Mouse (Mus musculus) embryonic facial prominence, embryonic 15.5 days (tissue): Measurements from ENCODE around the gene Cga. TPM values are rescaled to one million over a fixed set of nuclear protein-coding genes. Genes with fewer than 3 reads are reported as not detected.
"Not testable (repeated sequence)": the region's sequence is repeated elsewhere in the genome, so short reads cannot be mapped to it uniquely, and the experiment has no call there.

ENCODE experiments used
- ATAC-seq: fragments of 200-750 bp; cut with Nextera tagmentation; 2 replicates; pipeline ENCODE4 v1.8.0; 2017; ENCODE audit warnings: low read depth, moderate TSS enrichment; ENCODE audit not compliant: insufficient number of reproducible peaks, low FRiP score, low TSS enrichment
- H3K27ac ChIP-seq: fragments of 300-500 bp; sonication (generic); replicated peaks from 2 replicates; pipeline ENCODE4 v1.5.1; 2015; ENCODE audit warnings: mild to moderate bottlenecking, inconsistent platforms
- H3K27me3 ChIP-seq: fragments of 300-500 bp; sonication (generic); 2 replicates; pipeline ENCODE4 v1.6.1; 2015; ENCODE audit warnings: inconsistent platforms
- H3K36me3 ChIP-seq: fragments of 300-500 bp; sonication (generic); 2 replicates; pipeline ENCODE4 v1.6.1; 2015; ENCODE audit warnings: mild to moderate bottlenecking, inconsistent platforms
- H3K4me1 ChIP-seq: fragments of 300-500 bp; sonication (generic); 2 replicates; pipeline ENCODE4 v1.6.1; 2015; ENCODE audit warnings: inconsistent platforms
- H3K4me2 ChIP-seq: fragments of 300-500 bp; sonication (generic); replicated peaks from 2 replicates; pipeline ENCODE4 v1.6.1; 2015; ENCODE audit warnings: mild to moderate bottlenecking, inconsistent platforms
- H3K4me3 ChIP-seq: fragments of 300-500 bp; sonication (generic); replicated peaks from 2 replicates; pipeline ENCODE4 v1.5.1; 2015; ENCODE audit warnings: mild to moderate bottlenecking, inconsistent platforms
- H3K9ac ChIP-seq: fragments of 300-500 bp; sonication (generic); 2 replicates; pipeline ENCODE4 v1.6.1; 2015; ENCODE audit warnings: inconsistent platforms
- H3K9me3 ChIP-seq: fragments of 300-500 bp; sonication (generic); replicated peaks from 2 replicates; pipeline ENCODE4 v1.6.1; 2016; ENCODE audit warnings: inconsistent platforms
- WGBS: fragments of 180-500 bp; shearing (Covaris S2); methylation state at CpG from one replicate; pipeline ENCODE4 v1.1.7; 2015; 5-methylcytosine and 5-hydroxymethylcytosine counted together
- polyA plus RNA-seq: library from polyadenylated mRNA; unstranded; fragments of >200 nt; fragmentation: Nextera tagmentation; extraction: Ambion mirVana; gene quantifications from 2 replicates; pipeline ENCODE4 v1.2.1, GENCODE M21; 2015

Cga gene
- polyA plus RNA-seq, 1 experiment from 2014 or later: 0.92 TPM

GRCm38 (mm10) chr4:34917400-34917799, 23.8 kb downstream of the Cga start:
- H3K9me3 ChIP-seq: no peaks in the 10 kb centered on the region
- whole genome bisulfite sequencing: 50% methylated on average over 7 of the region's 7 CpGs
- no peak overlapping the region for H3K27ac ChIP-seq
- no peak overlapping the region for H3K4me2 ChIP-seq
- no peak for ATAC-seq
- H3K9ac ChIP-seq: no peak overlapping the region
- H3K4me1 ChIP-seq: no peaks in the 10 kb centered on the region
- no peaks in the 10 kb centered on the region for H3K36me3 ChIP-seq
- H3K27me3 ChIP-seq: no peaks in the 10 kb centered on the region
- H3K4me3 ChIP-seq: no peak overlapping the region

GRCm38 (mm10) chr4:34922177-34922870, 28.7 kb downstream of the Cga start:
- Histone ChIP-seq H3K27me3 (no peaks in the 10 kb centered on the region), H3K27ac (no peak overlapping the region), H3K4me2 (no peak overlapping the region), H3K9me3 (no peaks in the 10 kb centered on the region), H3K4me1 (no peaks in the 10 kb centered on the region), H3K4me3 (no peak overlapping the region), H3K9ac (no peak overlapping the region), H3K36me3 (no peaks in the 10 kb centered on the region)
- ATAC-seq: no peak
- 63% methylated on average over 6 of the region's 6 CpGs for WGBS

GRCm38 (mm10) chr4:34928386-34928785, 34.8 kb downstream of the Cga start:
- not testable (repeated sequence) for H3K4me1 ChIP-seq, H3K27me3 ChIP-seq, H3K4me2 ChIP-seq, H3K4me3 ChIP-seq, ATAC-seq, H3K9me3 ChIP-seq, H3K36me3 ChIP-seq, H3K27ac ChIP-seq, H3K9ac ChIP-seq
- 80% methylated on average over 7 of the region's 7 CpGs for WGBS

- Histone ChIP-seq H3K4me2 (no peak overlapping the region), H3K27ac (no peak overlapping the region), H3K9ac (no peak overlapping the region), H3K27me3 (no peaks in the 10 kb centered on the region), H3K4me3 (no peak overlapping the region), H3K36me3 (no peaks in the 10 kb centered on the region), H3K9me3 (no peaks in the 10 kb centered on the region), H3K4me1 (no peaks in the 10 kb centered on the region)
- 93% methylated on average over 25 of the region's 25 CpGs for WGBS
- ATAC-seq: no peak
Measured at GRCm38 (mm10) chr4:34941046-34941445, 47.5 kb downstream of the Cga start.

- Histone ChIP-seq H3K4me2 (no peak overlapping the region), H3K36me3 (no peaks in the 10 kb centered on the region), H3K27ac (no peak overlapping the region), H3K9ac (no peak overlapping the region), H3K9me3 (no peaks in the 10 kb centered on the region), H3K4me1 (no peaks in the 10 kb centered on the region), H3K27me3 (no peaks in the 10 kb centered on the region), H3K4me3 (no peak overlapping the region)
- ATAC-seq: no peak
Measured at GRCm38 (mm10) chr4:34947181-34947580, 53.6 kb downstream of the Cga start.

- H3K27ac ChIP-seq: no peak overlapping the region
- no peaks in the 10 kb centered on the region for H3K4me1 ChIP-seq
- no peak overlapping the region for H3K9ac ChIP-seq
- no peaks in the 10 kb centered on the region for H3K27me3 ChIP-seq
- 80% methylated on average over 10 of the region's 10 CpGs for WGBS
- ATAC-seq: no peak
- H3K9me3 ChIP-seq: no peaks in the 10 kb centered on the region
- H3K36me3 ChIP-seq: no peaks in the 10 kb centered on the region
- no peak overlapping the region for H3K4me3 ChIP-seq
- no peak overlapping the region for H3K4me2 ChIP-seq
Measured at GRCm38 (mm10) chr4:34953716-34954115, 60.1 kb downstream of the Cga start.

Other genes with a start within 250 kb of the Cga start
- gene Slc35a1, start 206.3 kb upstream of the Cga start, polyA plus RNA-seq: 47.7 TPM in 2 replicates
- 9.5 and 20.1 TPM in 2 replicates for gene Cfap206, start 163.6 kb upstream of the Cga start, polyA plus RNA-seq
- not detected in 2 replicates for gene Gm136, start 137.5 kb upstream of the Cga start, polyA plus RNA-seq
- gene Smim8, start 115.4 kb upstream of the Cga start, polyA plus RNA-seq: 47.1 and 52.0 TPM in 2 replicates
- gene Zfp292, start 10.8 kb upstream of the Cga start, polyA plus RNA-seq: 15.4 and 16.9 TPM in 2 replicates